Mouse (Mus musculus) bone marrow macrophage, adult 2 months (primary cell): ENCODE results near the gene Pdzd2.

Experiments used
- CTCF ChIP-seq: IDR thresholded peaks from 2 replicates; pipeline ENCODE4 v1.5.1; 2012; ENCODE audit warnings: low read depth, mild to moderate bottlenecking, low read length, moderate library complexity
- POLR2A ChIP-seq: IDR thresholded peaks from 2 replicates; pipeline ENCODE4 v1.6.1; 2012; ENCODE audit warnings: mild to moderate bottlenecking, low read depth, low read length, borderline replicate concordance

- TF ChIP-seq CTCF (no peak), POLR2A (no peak)
These were observed 186.5 kb downstream of the Pdzd2 start for GRCm38 (mm10) chr15:12553211-12553610.
